15 mouse cellular contexts compared by ENCODE assay signal in the genomic region with DNA sequence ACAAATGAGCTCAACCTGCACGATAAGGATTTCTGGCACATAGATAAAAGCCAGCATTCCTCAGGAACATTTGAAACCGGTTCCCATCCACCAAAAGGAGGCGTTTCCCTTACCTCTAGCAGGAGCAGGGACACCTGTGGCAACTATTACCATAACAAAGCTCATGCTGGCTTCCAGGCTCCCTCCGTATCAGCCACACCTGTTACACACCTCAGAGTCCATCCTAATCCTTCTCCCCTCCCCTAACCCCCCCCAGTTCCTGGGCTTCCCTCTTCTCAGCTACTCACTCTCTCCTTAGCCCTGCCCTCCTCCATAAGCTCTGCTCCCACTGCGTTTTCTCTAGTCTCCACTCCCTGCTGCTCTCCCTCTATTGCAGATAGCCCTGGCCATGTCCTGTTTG. TPM values are rescaled to one million over a fixed set of nuclear protein-coding genes. Genes with fewer than 3 reads are reported as not detected.
DNase-seq lines count a peak whose midpoint lies in the region; ATAC-seq and TF ChIP-seq lines count a peak whose summit lies in the region.
"Had no signal": no experiment of that assay in that cellular context is flagged by ENCODE, and none has a peak within 500 bp of the region (broad histone marks: within the 10 kb centered on the region; RNA-seq: fewer than 3 reads in every experiment).

No protein-coding gene starts in this region.

- H3K4me1 ChIP-seq in lung, embryonic 15.5 days = peaks cover 15% of the 10 kb centered on the region
- peaks cover 9% of the 10 kb centered on the region for H3K4me1 ChIP-seq in ES-Bruce4 (ENCODE audit: control insufficient read depth, insufficient read depth, low read length)
- H3K4me1 ChIP-seq in intestine, postnatal 0 days (replicated peaks; ENCODE audit: control insufficient read depth, insufficient read depth, low read length) = no peaks in the 10 kb centered on the region

- no peak for TF ChIP-seq POLR2A in ES-Bruce4 (IDR thresholded peaks at IDR 0.05; ENCODE audit: insufficient read depth, low read length)

- no peaks in the 10 kb centered on the region for H3K36me3 ChIP-seq in lung, embryonic 15.5 days
- no peaks in the 10 kb centered on the region for H3K36me3 ChIP-seq in ES-Bruce4 (ENCODE audit: control insufficient read depth, insufficient read depth, low read length, poor library complexity, severe bottlenecking)
- no peaks in the 10 kb centered on the region for H3K36me3 ChIP-seq in intestine, postnatal 0 days (ENCODE audit: control insufficient read depth, insufficient read depth)
- H3K36me3 ChIP-seq: forebrain, embryonic 15.5 days; hindbrain, embryonic 13.5 days; liver, embryonic 15.5 days had no signal

- H3K27me3 ChIP-seq in lung, embryonic 15.5 days = 0 out of 2 replicates have a peak, but pooled peaks cover 4% of the 10 kb centered on the region
- H3K27me3 ChIP-seq in ES-Bruce4 (ENCODE audit: control insufficient read depth, insufficient read depth, low read length, poor library complexity, severe bottlenecking) = no peaks in the 10 kb centered on the region
- no peaks in the 10 kb centered on the region for H3K27me3 ChIP-seq in intestine, postnatal 0 days (replicated peaks; ENCODE audit: control insufficient read depth, insufficient read depth, low read length)

- H3K4me2 ChIP-seq in lung, embryonic 15.5 days = no peak overlapping the region; the same call in 1 of the 2 replicates
- peak overlapping the region; percentile 27; the same call in 1 of the 2 replicates for H3K4me2 ChIP-seq in intestine, postnatal 0 days (replicated peaks; ENCODE audit: low read depth)
- H3K4me2 ChIP-seq: forebrain, embryonic 15.5 days; hindbrain, embryonic 13.5 days; liver, embryonic 15.5 days had no signal

- 6% methylated on average over 5 of the region's 5 CpGs for WGBS in lung, embryonic 15.5 days
- 3% methylated on average over 5 of the region's 5 CpGs for WGBS in intestine, postnatal 0 days

- TF ChIP-seq EP300 in ES-Bruce4 (IDR thresholded peaks at IDR 0.05; ENCODE audit: insufficient read depth, low read depth, low read length) = peak; percentile 94

- no peak for TF ChIP-seq CTCF in ES-Bruce4 (IDR thresholded peaks at IDR 0.05; ENCODE audit: low read depth, low read length)
- TF ChIP-seq CTCF in intestine, postnatal 0 days (IDR thresholded peaks at IDR 0.05; ENCODE audit: low read depth) = no peak

- no peaks in the 10 kb centered on the region for H3K9me3 ChIP-seq in lung, embryonic 15.5 days
- no peaks in the 10 kb centered on the region for H3K9me3 ChIP-seq in ES-Bruce4 (replicated peaks; ENCODE audit: control insufficient read depth, insufficient read depth, low read length, poor library complexity, severe bottlenecking)
- no peaks in the 10 kb centered on the region for H3K9me3 ChIP-seq in intestine, postnatal 0 days (ENCODE audit: control insufficient read depth)
- H3K9me3 ChIP-seq: forebrain, embryonic 15.5 days; hindbrain, embryonic 13.5 days; liver, embryonic 15.5 days had no signal

- H3K27ac ChIP-seq in lung, embryonic 15.5 days = peak overlapping the region; percentile 15; the same call in 1 of the 2 replicates
- H3K27ac ChIP-seq in ES-Bruce4 (ENCODE audit: insufficient read depth, low read length) = peak overlapping the region; percentile 82
- no peak overlapping the region for H3K27ac ChIP-seq in intestine, postnatal 0 days (ENCODE audit: low read depth, low read length)
- H3K27ac ChIP-seq: forebrain, embryonic 15.5 days; heart, adult 2 months; hindbrain, embryonic 13.5 days; liver, embryonic 15.5 days had no signal

- H3K9ac ChIP-seq in lung, embryonic 15.5 days = no peak overlapping the region
- H3K9ac ChIP-seq in ES-Bruce4 (ENCODE audit: low read depth, poor library complexity, severe bottlenecking) = no peak overlapping the region
- H3K9ac ChIP-seq in intestine, postnatal 0 days (ENCODE audit: low read depth, low read length) = no peak overlapping the region
- H3K9ac ChIP-seq: forebrain, embryonic 15.5 days; hindbrain, embryonic 13.5 days; liver, embryonic 15.5 days had no signal

- ATAC-seq in lung, embryonic 15.5 days (ENCODE audit: borderline replicate concordance, extremely low read depth, low FRiP score, low TSS enrichment) = peak; percentile 27; the same call in 1 of the 2 replicates
- ATAC-seq in intestine, postnatal 0 days = peak; percentile 75
- ATAC-seq in megakaryocyte, adult 5-6 weeks (ENCODE audit: poor library complexity, severe bottlenecking) = no peak
- ATAC-seq: forebrain, embryonic 15.5 days had no signal

- no peak overlapping the region for H3K4me3 ChIP-seq in lung, embryonic 15.5 days
- H3K4me3 ChIP-seq in ES-Bruce4 (ENCODE audit: low read depth, low read length) = no peak overlapping the region
- H3K4me3 ChIP-seq in intestine, postnatal 0 days (ENCODE audit: low read depth, low read length) = no peak overlapping the region
- H3K4me3 ChIP-seq: forebrain, embryonic 15.5 days; heart, adult 2 months; hindbrain, embryonic 13.5 days; liver, embryonic 15.5 days had no signal

- no peak for DNase-seq in lung, postnatal 4 days
- peak; percentile 93 for DNase-seq in R1 (ENCODE audit: low read depth, low spot score)
- DNase-seq in urinary bladder, postnatal 25 days (ENCODE audit: low spot score) = no peak
- DNase-seq: cerebellum, adult 11-12 months; cerebellum, postnatal 36 days; heart, adult 2 months; left cerebral cortex, postnatal 4 days had no signal

RNA-seq across cellular contexts. Expression of gene Dntt, which starts 15.5 kb away (rescaled TPM):
- polyA plus RNA-seq in lung, embryonic 15.5 days (2015; fragmentation: Nextera tagmentation; extraction: Ambion mirVana) = 0.19 TPM in 1 of 2 replicates, not detected in the other
- not detected in 2 replicates for polyA plus RNA-seq in ES-Bruce4 (2011; ENCODE audit: insufficient read depth, insufficient read length, low read depth, missing spikeins)
- polyA plus RNA-seq in intestine, postnatal 0 days (2015; fragmentation: Nextera tagmentation; extraction: Ambion mirVana) = not detected in 2 replicates
- 0.51 and 2.6 TPM in 2 replicates for total RNA-seq in megakaryocyte, adult 5-6 weeks (2015)
- 1.8 and 5.0 TPM in 2 replicates for total RNA-seq in megakaryocyte, adult 5-6 weeks (2017)
- total RNA-seq: heart, adult 2 months; layer of hippocampus, adult 18-20 months had no signal
- polyA plus RNA-seq: forebrain, embryonic 15.5 days; hindbrain, embryonic 13.5 days; liver, embryonic 15.5 days had no signal

RNA-seq across cellular contexts. Expression of gene Blnk, which starts 19.3 kb away (rescaled TPM):
- polyA plus RNA-seq in lung, embryonic 15.5 days (2015; fragmentation: Nextera tagmentation; extraction: Ambion mirVana) = 0.54 and 0.79 TPM in 2 replicates
- polyA plus RNA-seq in ES-Bruce4 (2011; ENCODE audit: insufficient read depth, insufficient read length, low read depth, missing spikeins) = 6.0 and 7.6 TPM in 2 replicates
- 21.2 and 23.8 TPM in 2 replicates for polyA plus RNA-seq in intestine, postnatal 0 days (2015; fragmentation: Nextera tagmentation; extraction: Ambion mirVana)
- 3.0 and 3.4 TPM in 2 replicates for total RNA-seq in megakaryocyte, adult 5-6 weeks (2015)
- total RNA-seq in megakaryocyte, adult 5-6 weeks (2017) = 1.9 and 2.4 TPM in 2 replicates
